Mouse (Mus musculus) thymus, adult 2 months (tissue): Measurements from ENCODE around the gene Tent2. TPM values are rescaled to one million over a fixed set of nuclear protein-coding genes. Genes with fewer than 3 reads are reported as not detected.

Source experiments
- DNase-seq: peaks from one replicate; pipeline ENCODE4 v3.0.0; 2021
- H3K27ac ChIP-seq: fragments of 200-500 bp; 2 replicates; pipeline ENCODE4 v1.5.1; 2012; ENCODE audit warnings: low read length, control low read depth; ENCODE audit not compliant: control insufficient read depth, insufficient read depth
- H3K27me3 ChIP-seq: fragments of 200-500 bp; 2 replicates; pipeline ENCODE4 v1.6.1; 2012; ENCODE audit warnings: mild to moderate bottlenecking, low read length, moderate library complexity, mixed read lengths; ENCODE audit not compliant: control insufficient read depth, insufficient read depth
- H3K36me3 ChIP-seq: fragments of 200-500 bp; 2 replicates; pipeline ENCODE4 v1.6.1; 2012; ENCODE audit warnings: mild to moderate bottlenecking, low read length, moderate library complexity; ENCODE audit not compliant: control insufficient read depth, insufficient read depth
- H3K4me1 ChIP-seq: fragments of 200-500 bp; replicated peaks from 2 replicates; pipeline ENCODE4 v1.6.1; 2012; ENCODE audit warnings: low read length; ENCODE audit not compliant: control insufficient read depth, insufficient read depth
- H3K4me3 ChIP-seq: fragments of 200-500 bp; 2 replicates; pipeline ENCODE4 v1.5.1; 2012; ENCODE audit warnings: mild to moderate bottlenecking, low read length, control low read depth, moderate library complexity; ENCODE audit not compliant: control insufficient read depth, insufficient read depth
- CTCF ChIP-seq: fragments of 200-500 bp; IDR thresholded peaks from 2 replicates; pipeline ENCODE4 v1.5.1; 2012; ENCODE audit warnings: mild to moderate bottlenecking, control low read depth, low read length, moderate library complexity, borderline replicate concordance; ENCODE audit not compliant: control insufficient read depth, poor library complexity, insufficient read depth; ENCODE audit errors: extremely low read depth
- POLR2A ChIP-seq: fragments of 200-500 bp; IDR thresholded peaks from 2 replicates; pipeline ENCODE4 v1.6.1; 2012; ENCODE audit warnings: mild to moderate bottlenecking, low read length, control low read depth, moderate library complexity; ENCODE audit not compliant: control insufficient read depth, poor library complexity, insufficient read depth; ENCODE audit errors: extremely low read depth
- WGBS: fragments of 180-500 bp; shearing (Covaris S2); methylation state at CpG from one replicate; pipeline ENCODE4 v1.1.7; 2018; 5-methylcytosine and 5-hydroxymethylcytosine counted together
- polyA plus RNA-seq: library from polyadenylated mRNA; depleted of rRNA; stranded (reverse); fragments of >200 nt; gene quantifications from 2 replicates; pipeline ENCODE4 v1.2.3, GENCODE M21; 2012; rRNA removed

Gene Tent2
- polyA plus RNA-seq, 1 experiment: 29.2 TPM

DNA sequence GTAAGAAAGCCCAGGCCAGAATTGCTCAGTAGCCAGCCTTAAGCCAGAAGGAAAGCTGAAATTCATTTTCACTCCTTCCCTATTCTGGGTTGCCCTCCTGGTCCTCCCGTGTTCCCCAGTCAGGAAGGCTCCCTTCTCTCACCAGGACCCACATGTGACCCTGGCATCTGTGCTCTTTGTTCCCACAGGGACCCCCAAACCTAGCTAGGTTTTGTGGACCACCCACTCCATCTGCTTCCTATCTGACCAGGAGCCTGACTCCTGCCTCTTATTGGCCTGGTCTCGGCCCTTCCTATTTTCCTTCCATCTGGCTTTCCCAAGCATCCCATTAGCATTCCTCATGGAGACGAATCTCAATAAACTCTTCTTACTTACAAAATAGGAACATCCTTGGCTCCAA is 93.6 kb downstream of the Tent2 start:
- no peaks in the 10 kb centered on the region for H3K36me3 ChIP-seq
- DNase-seq: no peak
- H3K4me1 ChIP-seq: peaks cover 34% of the 10 kb centered on the region
- H3K4me3 ChIP-seq: no peak overlapping the region
- TF ChIP-seq CTCF (no peak), POLR2A (no peak)
- no peak overlapping the region for H3K27ac ChIP-seq
- no peaks in the 10 kb centered on the region for H3K27me3 ChIP-seq
- 96% methylated on average over 3 of the region's 3 CpGs for WGBS

DNA sequence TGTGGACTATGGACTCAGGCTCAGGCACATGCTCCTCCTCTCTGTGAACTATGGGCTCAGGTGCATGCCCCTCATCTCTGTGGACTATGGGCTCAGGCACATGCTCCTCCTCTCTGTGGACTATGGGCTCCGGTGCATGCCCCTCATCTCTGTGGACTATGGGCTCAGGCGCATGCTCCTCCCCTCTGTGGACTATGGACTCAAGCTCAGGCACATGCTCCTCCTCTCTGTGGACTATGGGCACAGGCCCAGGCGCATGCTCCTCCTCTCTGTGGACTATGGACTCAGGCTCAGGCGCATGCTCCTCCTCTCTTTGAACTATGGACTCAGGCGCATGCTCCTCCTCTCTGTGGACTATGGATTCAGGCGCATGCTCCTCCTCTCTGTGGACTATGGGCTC is 95.5 kb downstream of the Tent2 start:
- H3K27ac ChIP-seq: no peak overlapping the region
- no peaks in the 10 kb centered on the region for H3K36me3 ChIP-seq
- no peak overlapping the region for H3K4me3 ChIP-seq
- TF ChIP-seq CTCF (no peak), POLR2A (no peak)
- H3K27me3 ChIP-seq: no peaks in the 10 kb centered on the region
- DNase-seq: no peak
- peaks cover 46% of the 10 kb centered on the region for H3K4me1 ChIP-seq
- 98% methylated on average over 6 of the region's 6 CpGs for WGBS

Other genes starting within 250 kb of the Tent2 start
- gene Cmya5, start 47.7 kb downstream of the Tent2 start, polyA plus RNA-seq: 0.32 and 1.5 TPM in 2 replicates
- 2.5 and 3.5 TPM in 2 replicates for gene Homer1, start 107.2 kb upstream of the Tent2 start, polyA plus RNA-seq